Mouse (Mus musculus): ENCODE results near the gene Cul7.

DNA sequence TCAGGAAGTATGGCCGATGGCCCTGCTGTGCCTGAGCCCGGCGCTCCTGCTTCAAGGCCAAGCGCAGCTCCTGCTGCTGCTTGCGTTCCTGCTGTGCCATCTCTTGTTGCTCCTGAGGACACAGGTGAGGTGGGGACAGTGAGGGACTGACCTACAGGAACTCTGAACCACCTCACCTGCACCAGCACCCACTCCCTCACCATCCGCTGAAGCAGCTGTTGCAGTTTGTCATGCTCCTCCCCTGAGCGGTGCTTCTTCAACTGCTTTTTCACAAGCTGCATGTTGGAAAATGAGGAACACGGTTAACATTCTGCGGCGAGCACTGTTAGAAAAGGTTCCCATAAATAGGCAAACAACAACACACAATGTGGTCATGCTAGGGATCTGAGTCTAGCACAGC lies 19.8 kb downstream of the Cul7 start:
- no peak for TF ChIP-seq POLR2A (IDR thresholded peaks at IDR 0.05; ENCODE audit: insufficient read length, low read depth)
- no peak for TF ChIP-seq MYOD1 (IDR thresholded peaks at IDR 0.05; ENCODE audit: control insufficient read depth in 1 of 3, insufficient read length in 2 of 3, low read depth in 2 of 3)
- no peak for TF ChIP-seq MYOG (IDR thresholded peaks at IDR 0.05; ENCODE audit: control insufficient read depth in 1 of 3, insufficient read depth in 1 of 3, insufficient read length in 2 of 3, low read depth in 2 of 3)
- no peak for TF ChIP-seq MAX (IDR thresholded peaks at IDR 0.05; ENCODE audit: low read depth)
- TF ChIP-seq TCF3 (IDR thresholded peaks at IDR 0.05; ENCODE audit: insufficient read length, low read depth), result no peak
- no peak for TF ChIP-seq POLR2AphosphoS2 (IDR thresholded peaks at IDR 0.05; ENCODE audit: insufficient read length, low read depth)
- TF ChIP-seq CEBPB (IDR thresholded peaks at IDR 0.05; ENCODE audit: insufficient read depth, poor library complexity, severe bottlenecking), result no peak
- TF ChIP-seq USF1 (IDR thresholded peaks at IDR 0.05; ENCODE audit: low read depth), result no peak
- TF ChIP-seq E2F4 (IDR thresholded peaks at IDR 0.05; ENCODE audit: insufficient read depth), result no peak
- no peak for TF ChIP-seq TCF12 (IDR thresholded peaks at IDR 0.05; ENCODE audit: insufficient read depth, poor library complexity, severe bottlenecking)
- TF ChIP-seq REST (IDR thresholded peaks at IDR 0.05; ENCODE audit: insufficient read depth, insufficient read length), result no peak
- TF ChIP-seq SRF (IDR thresholded peaks at IDR 0.05; ENCODE audit: control insufficient read depth, insufficient read length, low read depth), result no peak
